In the genomic region with DNA sequence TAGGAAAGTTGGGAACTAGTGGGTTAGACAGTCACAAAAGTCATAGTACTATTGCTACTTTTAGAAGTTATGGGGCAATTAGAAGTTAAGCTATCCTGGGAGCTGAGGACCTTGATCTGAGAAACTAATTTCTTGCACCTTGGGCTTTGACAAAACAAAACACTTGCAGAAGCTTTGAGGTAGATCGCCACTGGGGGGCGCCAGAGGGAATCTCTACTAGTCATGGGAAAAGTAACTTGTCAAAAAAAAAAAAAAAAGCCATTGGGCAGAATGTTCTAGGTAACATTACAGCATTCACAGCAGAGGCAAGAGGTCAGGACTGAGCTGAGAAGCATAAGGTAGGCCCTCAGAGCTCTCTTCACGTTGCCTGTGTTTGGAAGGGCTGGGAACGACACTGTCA, we compare ENCODE assay signal across 9 mouse cellular contexts. TPM values are rescaled to one million over a fixed set of nuclear protein-coding genes. Genes with fewer than 3 reads are reported as not detected.
DNase-seq lines count a peak whose midpoint lies in the region; ATAC-seq and TF ChIP-seq lines count a peak whose summit lies in the region.
"Had no signal": no experiment of that assay in that cellular context is flagged by ENCODE, and none has a peak within 500 bp of the region (broad histone marks: within the 10 kb centered on the region; RNA-seq: fewer than 3 reads in every experiment).

No protein-coding gene starts in this region.

- no peaks in the 10 kb centered on the region for H3K27me3 ChIP-seq in G1E (ENCODE audit: insufficient read depth, low read length)
- H3K27me3 ChIP-seq: limb, embryonic 15.5 days had no signal

- no peak overlapping the region for H3K4me3 ChIP-seq in G1E (ENCODE audit: low read depth, low read length)
- H3K4me3 ChIP-seq: limb, embryonic 15.5 days had no signal

- H3K4me1 ChIP-seq in G1E (ENCODE audit: insufficient read depth, low read depth, low read length) = no peaks in the 10 kb centered on the region
- H3K4me1 ChIP-seq: limb, embryonic 15.5 days had no signal

- DNase-seq in heart, postnatal 10 days = peak; percentile 34 to 69
- no peak for DNase-seq in heart, postnatal 25 days (ENCODE audit: low spot score)
- DNase-seq in G1E (ENCODE audit: low spot score) = peak; percentile 37
- peak; percentile 40 for DNase-seq in cerebellum, adult 11-12 months
- peak; percentile 53 to 69 for DNase-seq in heart, postnatal 14 days
- DNase-seq in left cerebral cortex, postnatal 25 days (ENCODE audit: low spot score in 2 of 2) = peak; percentile 79 to 87
- DNase-seq in right cerebral cortex, adult 18-20 months = peak; percentile 82
- peak; percentile 20 to 43 for DNase-seq in urinary bladder, postnatal 36 days (ENCODE audit: low spot score in 2 of 2)

- TF ChIP-seq CTCF in G1E (IDR thresholded peaks at IDR 0.05; ENCODE audit: low read depth, low read length) = no peak

- H3K36me3 ChIP-seq in G1E (replicated peaks) = no peaks in the 10 kb centered on the region
- H3K36me3 ChIP-seq: limb, embryonic 15.5 days had no signal

- H3K9me3 ChIP-seq in G1E (replicated peaks) = no peaks in the 10 kb centered on the region
- H3K9me3 ChIP-seq: limb, embryonic 15.5 days had no signal

- ATAC-seq in G1E (ENCODE audit: extremely low read depth, insufficient number of reproducible peaks, low FRiP score, poor library complexity, severe bottlenecking) = no peak

- intact Hi-C loops in heart, postnatal 10 days (cut with DNase I) = no loop called here
- intact Hi-C loops in heart, postnatal 25 days (cut with DNase I) = no loop called here
- intact Hi-C loops in heart, postnatal 14 days (cut with DNase I) = no loop called here
- intact Hi-C loops in left cerebral cortex, postnatal 25 days (cut with DNase I) = no loop called here

RNA-seq across cellular contexts. Expression of gene Fndc9, which starts 1.6 kb away (rescaled TPM):
- total RNA-seq in heart, postnatal 10 days (2021) = not detected
- total RNA-seq in heart, postnatal 25 days (2021) = not detected
- total RNA-seq in G1E (2014; fragmentation: Nextera tagmentation) = not detected in 2 replicates
- total RNA-seq in G1E (2017) = 0.11 TPM in 1 of 2 replicates, not detected in the other
- polyA plus RNA-seq in G1E (2012) = not detected in 2 replicates
- not detected for total RNA-seq in heart, postnatal 14 days (2021)
- total RNA-seq in left cerebral cortex, postnatal 25 days (2021) = 1 to 10 TPM; 5.6 to 6.1 TPM

Comparison
In these comparisons a context has a peak if more than half of its experiments do, and no peak if none do; other contexts are left out.
1. RNA of gene Fndc9, which starts 1.6 kb away (total RNA-seq): 5.6 to 6.1 TPM in left cerebral cortex, postnatal 25 days; 0.11 TPM in G1E, not detected in heart, postnatal 10 days, not detected in heart, postnatal 25 days and not detected in heart, postnatal 14 days; every median in the first group is over 4 times any median in the second.